Mouse (Mus musculus) embryo, embryonic 11.5 days (tissue): Measurements from ENCODE around the gene Swap70.

ENCODE experiments used
- DNase-seq: peaks from one replicate; pipeline ENCODE4 v3.0.0-alpha.2; 2012; ENCODE audit warnings: low read depth, low spot score

The Swap70 gene

GRCm38 (mm10) chr7:110305486-110305885 lies 84.0 kb downstream of the Swap70 start:
- DNase-seq, result no peak

DNA sequence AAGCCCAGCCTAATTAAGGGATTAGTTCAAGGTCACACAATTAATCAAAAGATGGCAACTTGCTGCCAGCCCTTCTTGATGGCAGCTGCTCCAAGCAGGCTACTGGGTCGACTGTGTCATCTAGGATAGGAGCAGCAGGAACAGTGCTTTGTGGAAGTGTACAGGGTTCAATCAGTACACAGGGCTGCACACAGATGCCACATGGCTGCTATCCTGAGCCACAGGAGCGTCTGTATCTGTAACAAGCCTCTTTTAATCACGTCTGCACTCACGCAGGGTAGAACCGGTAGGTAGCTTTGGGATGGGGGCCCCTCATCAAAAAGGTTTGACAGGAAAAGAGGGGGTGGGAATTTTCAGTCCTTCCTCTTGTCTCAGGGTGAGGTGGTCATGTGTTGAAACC lies 84.8 kb downstream of the Swap70 start:
- DNase-seq, result no peak

DNA sequence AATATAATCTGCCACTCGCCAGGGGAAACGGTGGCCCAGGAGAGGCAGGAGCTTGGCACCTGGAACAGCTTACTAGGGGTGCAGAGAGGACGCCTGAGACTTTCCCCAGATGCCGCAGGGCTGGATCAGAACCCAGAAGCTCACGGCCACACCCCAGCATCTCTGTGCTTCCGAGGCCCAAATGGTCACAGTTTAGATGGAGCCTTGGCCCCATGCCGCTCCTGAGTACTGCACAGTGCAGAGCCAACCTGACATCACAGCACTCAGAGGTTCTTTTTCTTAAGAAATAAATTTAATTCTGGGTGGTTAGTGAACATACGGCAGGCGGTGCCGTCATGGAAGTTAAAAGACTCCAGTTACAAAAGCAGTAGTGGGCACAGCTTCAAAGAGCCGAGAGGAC lies 86.2 kb downstream of the Swap70 start:
- no peak for DNase-seq

GRCm38 (mm10) chr7:110309246-110309645 lies 87.7 kb downstream of the Swap70 start:
- no peak for DNase-seq

DNA sequence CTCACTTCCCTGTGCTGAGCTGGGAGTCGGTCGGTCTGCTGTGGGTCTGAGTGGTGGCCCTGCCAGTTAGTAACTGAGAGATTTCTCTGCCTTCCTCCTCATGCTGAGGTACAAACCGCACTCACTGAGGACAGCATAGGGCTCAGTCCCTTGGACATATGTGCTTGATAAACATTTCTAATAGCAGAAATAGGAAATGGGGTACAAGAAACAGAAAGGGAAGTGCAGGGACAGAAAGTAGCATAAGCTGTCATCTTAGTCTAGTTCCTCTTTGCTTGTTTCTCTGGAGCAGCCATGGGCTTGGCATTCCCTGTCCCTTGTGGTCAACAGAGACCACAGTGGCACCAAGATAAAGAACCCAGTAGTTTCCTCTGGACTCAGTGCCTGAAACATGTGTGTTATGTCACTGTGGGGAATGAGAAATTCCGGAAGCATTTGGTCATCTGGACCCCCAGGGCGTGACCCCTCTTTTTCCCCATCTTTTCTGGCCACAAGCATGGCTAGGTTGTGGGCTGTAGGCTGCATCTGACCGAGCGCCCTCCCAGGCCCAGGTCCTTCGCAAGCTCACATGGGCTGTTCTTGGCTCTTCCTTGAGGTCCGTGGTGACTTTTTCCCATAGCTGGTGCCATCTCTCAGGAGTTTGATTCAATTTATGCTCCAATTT lies 92.0 kb downstream of the Swap70 start:
- DNase-seq, result no peak

DNA sequence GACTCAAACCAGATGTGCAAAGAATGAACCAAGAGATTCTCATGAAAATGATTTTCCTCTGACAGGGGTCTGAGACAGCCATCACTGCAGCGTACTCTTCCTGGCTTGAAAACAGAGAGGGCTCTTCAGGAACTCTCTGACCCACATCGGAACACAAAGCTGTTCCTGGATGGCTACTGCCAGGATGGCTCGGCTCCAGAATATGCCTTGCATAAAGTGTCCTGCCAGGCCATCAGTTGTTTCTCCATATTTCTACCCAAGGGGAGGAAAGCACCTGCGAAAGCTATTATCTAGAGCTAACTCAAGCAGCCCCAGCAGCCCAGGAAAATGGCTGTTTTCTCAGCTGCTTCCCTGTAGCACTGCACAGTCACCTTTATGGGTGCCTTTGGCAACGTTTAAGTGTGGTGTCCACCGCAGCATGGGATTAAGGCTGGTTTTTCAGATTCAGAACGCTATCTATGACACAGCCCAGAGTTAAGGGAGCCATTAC lies 92.9 kb downstream of the Swap70 start:
- no peak for DNase-seq

DNA sequence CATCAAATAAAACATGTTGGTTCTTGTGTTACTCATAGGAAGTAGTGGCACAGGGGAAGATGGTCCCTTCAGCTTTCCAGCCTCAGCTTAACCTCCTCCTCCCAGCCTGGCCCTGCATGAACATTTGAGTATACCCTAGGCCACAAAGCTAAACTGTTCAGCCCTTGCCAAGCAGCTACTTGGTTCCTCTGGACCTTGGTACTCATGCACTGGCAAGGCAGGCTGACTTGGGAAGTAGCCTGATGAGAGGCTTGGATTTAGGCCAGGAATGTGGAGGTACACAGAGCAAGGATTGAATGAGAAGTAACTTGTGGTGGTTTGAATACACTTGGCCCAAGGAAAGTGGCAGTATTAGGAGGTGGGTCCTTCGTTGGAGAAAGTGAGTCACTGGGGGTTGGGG lies 93.8 kb downstream of the Swap70 start:
- no peak for DNase-seq

- DNase-seq, result no peak
Measured at GRCm38 (mm10) chr7:110317412-110317811, 95.9 kb downstream of the Swap70 start.

GRCm38 (mm10) chr7:110318971-110319519 lies 97.5 kb downstream of the Swap70 start:
- DNase-seq, result no peak

DNA sequence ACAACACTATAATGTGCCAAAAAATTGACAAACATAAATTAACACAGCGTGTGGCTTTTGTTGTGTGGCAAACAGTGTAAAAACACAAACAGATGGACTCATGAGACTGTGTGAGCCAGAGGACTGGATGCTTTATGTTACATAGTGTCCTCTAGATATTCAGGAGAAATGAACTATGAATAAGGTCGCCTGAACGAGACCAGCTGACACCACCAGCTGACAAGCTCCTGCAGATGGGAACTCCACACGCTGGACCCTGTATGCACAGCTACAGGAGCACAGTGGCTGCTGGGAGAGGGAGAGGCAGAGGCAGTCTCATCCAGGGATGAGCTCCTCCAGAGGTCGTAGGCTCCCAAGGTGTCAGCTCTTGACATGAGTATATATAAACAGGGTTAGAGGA lies 99.6 kb downstream of the Swap70 start:
- DNase-seq, result no peak

GRCm38 (mm10) chr7:110324852-110325251 lies 103.3 kb downstream of the Swap70 start:
- no peak for DNase-seq

DNA sequence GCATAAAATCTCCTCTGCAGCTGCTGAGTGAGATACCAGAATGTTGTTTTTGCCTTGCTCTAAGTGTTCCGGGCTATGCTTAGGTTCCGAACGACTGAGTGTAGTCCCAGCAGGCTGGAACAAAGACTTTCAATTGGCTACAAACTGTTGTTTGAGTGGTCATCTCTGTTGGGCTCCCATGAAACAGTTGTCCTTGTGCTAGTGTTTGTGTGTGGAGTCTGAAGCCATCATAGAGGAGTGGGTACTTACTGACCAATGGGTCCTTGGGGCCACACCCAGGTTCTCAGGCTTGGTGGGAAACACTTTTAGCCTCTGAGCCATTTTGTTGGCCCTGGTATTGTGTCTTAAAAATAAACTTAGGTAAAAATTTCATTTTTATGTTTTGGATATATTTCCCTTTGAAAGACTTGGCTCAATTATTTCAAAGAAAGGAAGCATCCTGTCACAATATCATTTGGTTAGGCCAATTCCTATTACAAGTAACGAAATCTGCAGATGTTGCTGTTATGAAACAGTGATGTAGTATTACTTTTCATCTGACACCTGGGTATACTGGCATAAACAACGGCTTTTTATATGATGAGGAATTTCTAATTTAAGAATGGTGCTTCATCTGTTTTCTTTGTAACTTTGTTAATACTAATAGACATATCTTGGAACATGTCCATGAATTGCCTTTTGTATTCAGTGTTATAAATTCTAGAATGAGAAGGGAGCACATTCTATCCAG lies 104.0 kb downstream of the Swap70 start:
- no peak for DNase-seq
